Mouse (Mus musculus): Measurements from ENCODE around the gene Zbtb38. TPM values are rescaled to one million over a fixed set of nuclear protein-coding genes. Genes with fewer than 3 reads are reported as not detected.

Zbtb38 gene
- polyA plus RNA-seq, 1 experiment = 18.7 TPM

DNA sequence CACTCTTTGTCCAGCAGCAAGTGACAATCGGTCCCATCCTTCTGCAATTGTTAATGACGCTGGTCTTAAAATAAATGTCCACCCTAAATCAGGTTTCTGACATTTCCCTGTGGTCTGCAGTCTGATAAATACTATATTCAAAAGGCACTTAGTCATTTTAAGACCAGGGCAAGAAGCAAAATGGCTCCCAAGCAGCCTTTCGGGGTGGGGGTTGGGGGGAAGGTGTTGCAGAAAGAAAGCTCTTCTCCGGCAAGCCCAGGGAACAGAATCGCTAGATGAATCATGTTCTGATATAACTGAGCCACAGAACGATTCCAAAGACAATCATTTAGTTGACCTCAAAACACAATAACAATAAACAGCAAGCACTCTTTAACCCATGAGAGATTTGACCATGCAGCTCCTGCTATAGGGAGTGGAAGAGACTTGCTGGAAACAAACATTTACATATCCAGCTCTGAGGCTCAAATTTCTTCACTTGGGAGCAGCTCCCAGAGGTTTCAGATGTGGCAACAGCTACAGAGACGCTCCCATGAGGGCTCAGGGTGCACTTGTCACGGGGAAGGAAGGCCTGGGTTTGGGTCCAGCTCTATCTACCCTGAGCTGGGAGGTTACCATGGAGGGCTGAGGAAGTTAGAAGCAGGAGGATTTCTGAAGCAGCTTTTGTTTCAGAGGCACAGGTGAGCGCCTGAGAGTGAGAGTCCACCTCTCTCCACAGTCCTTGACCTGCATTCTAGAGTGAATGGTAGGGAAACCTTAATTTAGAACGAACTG, 22.9 kb downstream of the Zbtb38 start:
- no peak overlapping the region for H3K4me3 ChIP-seq (ENCODE audit: insufficient read depth, low read depth, low read length)

GRCm38 (mm10) chr9:96728338-96729162, 24.1 kb downstream of the Zbtb38 start:
- peak overlapping the region; percentile 90 for H3K27ac ChIP-seq (replicated peaks; ENCODE audit: low read depth, low read length)
- H3K4me1 ChIP-seq (ENCODE audit: control insufficient read depth, insufficient read depth, insufficient read length, low read length) = peaks cover 19% of the 10 kb centered on the region
- H3K4me3 ChIP-seq (ENCODE audit: insufficient read depth, low read depth, low read length) = no peak overlapping the region

More for the DNA sequence above, 22.9 kb downstream of the Zbtb38 start:
- Histone ChIP-seq H3K27ac (replicated peaks; ENCODE audit: low read depth, low read length) (peak overlapping the region; percentile 56), H3K4me1 (ENCODE audit: control insufficient read depth, insufficient read depth, insufficient read length, low read length) (peaks cover 19% of the 10 kb centered on the region)

DNA sequence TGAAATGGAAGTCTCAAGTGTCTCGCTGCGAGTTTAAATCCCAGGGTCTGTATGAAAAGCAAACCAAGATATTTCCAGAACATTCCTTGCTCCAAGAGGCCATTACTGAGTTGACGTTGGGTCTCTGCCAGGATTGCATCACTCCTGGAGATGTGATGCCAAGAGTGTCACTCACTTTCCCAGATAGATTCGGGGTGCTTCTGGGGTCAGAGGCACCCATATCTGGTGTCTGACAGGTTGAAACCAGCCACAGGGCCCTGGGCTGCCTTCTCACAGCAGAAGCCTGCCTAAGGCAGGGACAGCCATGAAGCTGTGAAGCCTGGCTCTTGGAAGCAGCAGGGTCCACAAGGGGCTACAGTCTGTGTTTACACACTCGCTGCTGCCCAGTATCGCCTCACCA, 24.9 kb downstream of the Zbtb38 start:
- H3K4me1 ChIP-seq (ENCODE audit: control insufficient read depth, insufficient read depth, insufficient read length, low read length) = peaks cover 23% of the 10 kb centered on the region
- no peak overlapping the region for H3K4me3 ChIP-seq (ENCODE audit: insufficient read depth, low read depth, low read length)
- peak overlapping the region; percentile 90 for H3K27ac ChIP-seq (replicated peaks; ENCODE audit: low read depth, low read length)

GRCm38 (mm10) chr9:96726336-96727131, 26.1 kb downstream of the Zbtb38 start:
- peaks cover 23% of the 10 kb centered on the region for H3K4me1 ChIP-seq (ENCODE audit: control insufficient read depth, insufficient read depth, insufficient read length, low read length)
- H3K27ac ChIP-seq (replicated peaks; ENCODE audit: low read depth, low read length) = peak overlapping the region; percentile 78
- H3K4me3 ChIP-seq (ENCODE audit: insufficient read depth, low read depth, low read length) = no peak overlapping the region

- H3K27ac ChIP-seq (replicated peaks; ENCODE audit: low read depth, low read length) = peak overlapping the region; percentile 74
- no peak overlapping the region for H3K4me3 ChIP-seq (ENCODE audit: insufficient read depth, low read depth, low read length)
- H3K4me1 ChIP-seq (ENCODE audit: control insufficient read depth, insufficient read depth, insufficient read length, low read length) = peaks cover 25% of the 10 kb centered on the region
Observed at GRCm38 (mm10) chr9:96725582-96726320, 26.9 kb downstream of the Zbtb38 start.

DNA sequence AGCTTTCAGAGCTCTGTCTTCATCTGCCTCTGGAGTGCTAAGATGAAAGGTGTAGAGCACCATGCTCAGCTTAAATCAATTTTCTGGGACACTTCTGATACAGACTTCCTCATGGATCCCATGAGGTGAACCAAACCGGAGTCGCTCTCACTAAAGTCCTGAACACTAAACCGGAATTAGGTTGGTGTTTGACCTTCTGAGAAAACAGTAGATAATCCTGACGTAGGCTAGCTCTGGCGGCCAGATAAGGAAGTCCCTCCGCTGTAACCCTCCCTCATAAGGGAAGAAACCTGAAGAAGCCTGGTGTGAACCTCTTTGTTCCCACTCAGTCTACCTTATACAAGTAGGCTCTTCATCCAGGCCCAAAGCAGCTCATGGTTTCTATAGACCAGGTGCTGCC, 29.0 kb downstream of the Zbtb38 start:
- Histone ChIP-seq H3K27ac (replicated peaks; ENCODE audit: low read depth, low read length) (no peak overlapping the region), H3K4me1 (ENCODE audit: control insufficient read depth, insufficient read depth, insufficient read length, low read length) (peaks cover 23% of the 10 kb centered on the region), H3K4me3 (ENCODE audit: insufficient read depth, low read depth, low read length) (no peak overlapping the region)

DNA sequence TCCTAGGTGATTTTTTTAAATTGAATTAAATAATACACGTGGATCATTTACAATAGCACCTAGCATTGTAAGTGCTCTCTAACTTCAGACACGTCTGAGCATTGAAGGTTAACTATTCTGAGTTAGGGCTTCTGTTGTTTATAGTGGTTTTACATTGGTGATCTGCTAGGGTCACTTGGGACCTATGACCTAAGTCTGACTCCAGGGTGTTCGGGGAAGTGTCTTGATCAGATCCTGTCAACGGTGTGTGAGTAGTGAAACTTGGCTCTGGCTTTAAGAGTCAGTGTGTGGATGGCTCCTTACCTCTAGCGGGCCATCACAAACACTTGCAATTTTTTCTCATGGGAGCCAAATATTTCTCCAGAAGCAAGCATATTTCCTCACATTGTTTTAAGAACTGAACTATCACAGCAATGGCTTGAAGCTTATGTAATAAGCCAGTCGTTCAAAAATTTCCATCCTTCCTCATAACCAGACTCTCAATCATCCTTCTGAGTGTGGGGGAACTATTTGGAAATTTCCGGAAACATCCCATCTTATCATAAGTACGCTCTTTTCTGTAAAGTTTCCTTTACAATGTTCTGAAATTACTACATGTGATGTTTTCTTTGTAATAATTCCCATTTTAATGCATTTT, 31.4 kb downstream of the Zbtb38 start:
- H3K27ac ChIP-seq (replicated peaks; ENCODE audit: low read depth, low read length) = peak overlapping the region; percentile 89
- no peak overlapping the region for H3K4me3 ChIP-seq (ENCODE audit: insufficient read depth, low read depth, low read length)
- peaks cover 11% of the 10 kb centered on the region for H3K4me1 ChIP-seq (ENCODE audit: control insufficient read depth, insufficient read depth, insufficient read length, low read length)

DNA sequence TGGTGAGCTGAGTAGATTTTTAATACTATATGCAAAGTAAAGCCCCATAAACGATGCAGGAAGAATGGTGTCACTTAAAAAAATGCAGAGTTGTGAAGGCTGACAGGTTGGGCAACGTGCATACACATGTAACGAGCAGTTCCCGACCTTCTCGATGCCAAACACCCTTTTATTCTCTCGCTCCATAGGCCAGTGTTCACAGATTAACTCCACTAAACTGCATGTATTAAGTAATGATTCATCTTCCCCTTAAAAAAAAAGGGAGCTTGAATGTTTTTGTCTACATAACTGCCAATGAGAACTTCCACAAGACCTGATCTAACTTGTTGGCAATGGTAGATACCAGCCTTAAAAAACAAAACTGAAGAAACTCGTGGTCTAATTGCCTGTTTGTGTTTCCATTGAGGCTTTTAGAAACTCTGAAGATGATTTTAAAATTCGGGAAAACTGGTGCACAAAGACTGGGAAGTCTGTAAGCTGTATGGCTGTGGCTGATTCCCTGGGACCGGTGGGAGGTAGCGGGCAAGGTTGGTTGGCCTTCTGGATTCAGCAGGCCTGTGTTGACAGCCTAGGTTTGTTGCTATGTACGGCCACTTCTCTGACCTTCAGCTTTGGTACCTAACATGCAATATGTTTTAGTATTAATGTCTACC, 32.0 kb downstream of the Zbtb38 start:
- H3K27ac ChIP-seq (replicated peaks; ENCODE audit: low read depth, low read length) = peak overlapping the region; percentile 89
- peak overlapping the region; percentile 90; the same call in 1 of the 2 replicates for H3K4me3 ChIP-seq (ENCODE audit: insufficient read depth, low read depth, low read length)
- H3K4me1 ChIP-seq (ENCODE audit: control insufficient read depth, insufficient read depth, insufficient read length, low read length) = peaks cover 11% of the 10 kb centered on the region

- Histone ChIP-seq H3K4me1 (ENCODE audit: control insufficient read depth, insufficient read depth, insufficient read length, low read length) (peaks cover 11% of the 10 kb centered on the region), H3K27ac (replicated peaks; ENCODE audit: low read depth, low read length) (peak overlapping the region; percentile 89), H3K4me3 (ENCODE audit: insufficient read depth, low read depth, low read length) (peak overlapping the region; percentile 90)
Observed at GRCm38 (mm10) chr9:96719408-96720158, 33.0 kb downstream of the Zbtb38 start.

- peaks cover 16% of the 10 kb centered on the region for H3K4me1 ChIP-seq (ENCODE audit: control insufficient read depth, insufficient read depth, insufficient read length, low read length)
- peak overlapping the region; percentile 89 for H3K27ac ChIP-seq (replicated peaks; ENCODE audit: low read depth, low read length)
- H3K4me3 ChIP-seq (ENCODE audit: insufficient read depth, low read depth, low read length) = peak overlapping the region; percentile 90
Observed at GRCm38 (mm10) chr9:96718888-96719287, 33.7 kb downstream of the Zbtb38 start.

GRCm38 (mm10) chr9:96718402-96718798, 34.2 kb downstream of the Zbtb38 start:
- H3K4me1 ChIP-seq (ENCODE audit: control insufficient read depth, insufficient read depth, insufficient read length, low read length) = peaks cover 16% of the 10 kb centered on the region
- H3K4me3 ChIP-seq (ENCODE audit: insufficient read depth, low read depth, low read length) = peak overlapping the region; percentile 1; the same call in 1 of the 2 replicates

GRCm38 (mm10) chr9:96717698-96718401, 34.8 kb downstream of the Zbtb38 start:
- Histone ChIP-seq H3K27ac (replicated peaks; ENCODE audit: low read depth, low read length) (no peak overlapping the region), H3K4me3 (ENCODE audit: insufficient read depth, low read depth, low read length) (no peak overlapping the region; the same call in 1 of the 2 replicates), H3K4me1 (ENCODE audit: control insufficient read depth, insufficient read depth, insufficient read length, low read length) (peaks cover 13% of the 10 kb centered on the region)

More at GRCm38 (mm10) chr9:96718402-96718798, 34.2 kb downstream of the Zbtb38 start:
- H3K27ac ChIP-seq (replicated peaks; ENCODE audit: low read depth, low read length) = no peak overlapping the region
